Mouse (Mus musculus): ENCODE results near the gene Fzr1. TPM values are rescaled to one million over a fixed set of nuclear protein-coding genes. Genes with fewer than 3 reads are reported as not detected.

Fzr1 gene
- polyA plus RNA-seq, 1 experiment = 32.6 TPM

- Histone ChIP-seq H3K27ac (ENCODE audit: insufficient read depth, low read depth, low read length) (peak overlapping the region; percentile 62), H3K4me1 (ENCODE audit: control insufficient read depth, insufficient read depth, low read length) (peaks cover 28% of the 10 kb centered on the region), H3K4me3 (ENCODE audit: insufficient read depth, low read length) (peak overlapping the region; percentile 93)
- TF ChIP-seq POLR2A (IDR thresholded peaks at IDR 0.05; ENCODE audit: borderline replicate concordance, low read depth, low read length) = no peak
Observed at GRCm38 (mm10) chr10:81349961-81350350, 28.4 kb downstream of the Fzr1 start.

GRCm38 (mm10) chr10:81349146-81349545 lies 29.2 kb downstream of the Fzr1 start:
- Histone ChIP-seq H3K27ac (ENCODE audit: insufficient read depth, low read depth, low read length) (0 out of 2 replicates have a peak overlapping the region, but pooled peaks have one; percentile 62), H3K4me3 (ENCODE audit: insufficient read depth, low read length) (peak overlapping the region; percentile 93), H3K4me1 (ENCODE audit: control insufficient read depth, insufficient read depth, low read length) (peaks cover 22% of the 10 kb centered on the region)
- TF ChIP-seq POLR2A (IDR thresholded peaks at IDR 0.05; ENCODE audit: borderline replicate concordance, low read depth, low read length) (no peak), CTCF (IDR thresholded peaks at IDR 0.05; ENCODE audit: low read depth, low read length) (no peak)

- Histone ChIP-seq H3K27ac (ENCODE audit: insufficient read depth, low read depth, low read length) (no peak overlapping the region), H3K4me3 (ENCODE audit: insufficient read depth, low read length) (no peak overlapping the region), H3K4me1 (ENCODE audit: control insufficient read depth, insufficient read depth, low read length) (peaks cover 10% of the 10 kb centered on the region)
- TF ChIP-seq POLR2A (IDR thresholded peaks at IDR 0.05; ENCODE audit: borderline replicate concordance, low read depth, low read length) (no peak), CTCF (IDR thresholded peaks at IDR 0.05; ENCODE audit: low read depth, low read length) (no peak)
Observed at GRCm38 (mm10) chr10:81346453-81347067, 31.8 kb downstream of the Fzr1 start.

- H3K4me3 ChIP-seq (ENCODE audit: insufficient read depth, low read length) = no peak overlapping the region
- TF ChIP-seq CTCF (IDR thresholded peaks at IDR 0.05; ENCODE audit: low read depth, low read length) = no peak
- TF ChIP-seq POLR2A (IDR thresholded peaks at IDR 0.05; ENCODE audit: borderline replicate concordance, low read depth, low read length) = no peak
- H3K27ac ChIP-seq (ENCODE audit: insufficient read depth, low read depth, low read length) = no peak overlapping the region
- H3K4me1 ChIP-seq (ENCODE audit: control insufficient read depth, insufficient read depth, low read length) = peaks cover 3% of the 10 kb centered on the region; the same call in 1 of the 2 replicates
Observed at GRCm38 (mm10) chr10:81345162-81345534, 33.2 kb downstream of the Fzr1 start.

GRCm38 (mm10) chr10:81344421-81345161 lies 33.7 kb downstream of the Fzr1 start:
- Histone ChIP-seq H3K27ac (ENCODE audit: insufficient read depth, low read depth, low read length) (no peak overlapping the region), H3K4me3 (ENCODE audit: insufficient read depth, low read length) (no peak overlapping the region), H3K4me1 (ENCODE audit: control insufficient read depth, insufficient read depth, low read length) (peaks cover 3% of the 10 kb centered on the region; the same call in 1 of the 2 replicates)
- TF ChIP-seq POLR2A (IDR thresholded peaks at IDR 0.05; ENCODE audit: borderline replicate concordance, low read depth, low read length) (no peak), CTCF (IDR thresholded peaks at IDR 0.05; ENCODE audit: low read depth, low read length) (no peak)

GRCm38 (mm10) chr10:81342686-81343505 lies 35.4 kb downstream of the Fzr1 start, which contains the start of gene Gipc3:
Gene Gipc3 (minus strand): TSS chr10:81343266.
- TF ChIP-seq CTCF (IDR thresholded peaks at IDR 0.05; ENCODE audit: low read depth, low read length) (no peak), POLR2A (IDR thresholded peaks at IDR 0.05; ENCODE audit: borderline replicate concordance, low read depth, low read length) (no peak)
- H3K4me3 ChIP-seq (ENCODE audit: insufficient read depth, low read length) = peak within 1 kb of the TSS; percentile 60
- peaks cover 3% of the 10 kb centered on the region; the same call in 1 of the 2 replicates for H3K4me1 ChIP-seq (ENCODE audit: control insufficient read depth, insufficient read depth, low read length)
- H3K27ac ChIP-seq (ENCODE audit: insufficient read depth, low read depth, low read length) = no peak within 1 kb of the TSS

GRCm38 (mm10) chr10:81341333-81341949 lies 36.9 kb downstream of the Fzr1 start:
- no peak for TF ChIP-seq POLR2A (IDR thresholded peaks at IDR 0.05; ENCODE audit: borderline replicate concordance, low read depth, low read length)
- TF ChIP-seq CTCF (IDR thresholded peaks at IDR 0.05; ENCODE audit: low read depth, low read length) = peak; percentile 78
- no peak overlapping the region for H3K27ac ChIP-seq (ENCODE audit: insufficient read depth, low read depth, low read length)
- peaks cover 3% of the 10 kb centered on the region; the same call in 1 of the 2 replicates for H3K4me1 ChIP-seq (ENCODE audit: control insufficient read depth, insufficient read depth, low read length)
- no peak overlapping the region for H3K4me3 ChIP-seq (ENCODE audit: insufficient read depth, low read length)

GRCm38 (mm10) chr10:81340551-81341332 lies 37.6 kb downstream of the Fzr1 start:
- H3K4me3 ChIP-seq (ENCODE audit: insufficient read depth, low read length) = no peak overlapping the region
- TF ChIP-seq CTCF (IDR thresholded peaks at IDR 0.05; ENCODE audit: low read depth, low read length) (no peak), POLR2A (IDR thresholded peaks at IDR 0.05; ENCODE audit: borderline replicate concordance, low read depth, low read length) (no peak)
- no peak overlapping the region for H3K27ac ChIP-seq (ENCODE audit: insufficient read depth, low read depth, low read length)
- H3K4me1 ChIP-seq (ENCODE audit: control insufficient read depth, insufficient read depth, low read length) = peaks cover 3% of the 10 kb centered on the region; the same call in 1 of the 2 replicates

- peaks cover 3% of the 10 kb centered on the region for H3K4me1 ChIP-seq (ENCODE audit: control insufficient read depth, insufficient read depth, low read length)
- TF ChIP-seq POLR2A (IDR thresholded peaks at IDR 0.05; ENCODE audit: borderline replicate concordance, low read depth, low read length) (no peak), CTCF (IDR thresholded peaks at IDR 0.05; ENCODE audit: low read depth, low read length) (no peak)
- H3K4me3 ChIP-seq (ENCODE audit: insufficient read depth, low read length) = no peak overlapping the region
- no peak overlapping the region for H3K27ac ChIP-seq (ENCODE audit: insufficient read depth, low read depth, low read length)
Observed at GRCm38 (mm10) chr10:81336558-81336957, 41.8 kb downstream of the Fzr1 start.

Measured in bone marrow macrophage, adult 2 months (primary cell).